Mouse (Mus musculus) heart, postnatal 14 days (tissue): Measurements from ENCODE around the gene Mcpt4. TPM values are rescaled to one million over a fixed set of nuclear protein-coding genes. Genes with fewer than 3 reads are reported as not detected.
"Not testable (repeated sequence)": the region's sequence is repeated elsewhere in the genome, so short reads cannot be mapped to it uniquely, and the experiment has no call there.

Experiments used
- DNase-seq, 2 experiments: peaks; one replicate each; pipeline ENCODE4 v3.0.0; 2021 to 2022
- intact Hi-C: fragments of 180-260 bp; cut with DNase I; formaldehyde crosslinking; loops from one replicate; pipeline ENCODE4 v1.15.1; 2025
- long read RNA-seq, 2 experiments: library from polyadenylated mRNA; stranded (forward); transcript quantifications; one replicate each; pipeline ENCODE4 v2.0.0; 2021
- total RNA-seq, 2 experiments: library from RNA; stranded (reverse); gene quantifications; 2 replicates each; pipeline ENCODE4 v1.2.3; 2021

Mcpt4 gene
- total RNA-seq = 1 to 10 TPM; 2.8 to 3.2 TPM
- long read RNA-seq, experiment 1 = 0 reads
- long read RNA-seq, experiment 2, partial matches to known transcripts = 0 of 1 reads
- long read RNA-seq, experiment 2, other reads (novel, unspliced or antisense) = 0 of 1 reads

DNA sequence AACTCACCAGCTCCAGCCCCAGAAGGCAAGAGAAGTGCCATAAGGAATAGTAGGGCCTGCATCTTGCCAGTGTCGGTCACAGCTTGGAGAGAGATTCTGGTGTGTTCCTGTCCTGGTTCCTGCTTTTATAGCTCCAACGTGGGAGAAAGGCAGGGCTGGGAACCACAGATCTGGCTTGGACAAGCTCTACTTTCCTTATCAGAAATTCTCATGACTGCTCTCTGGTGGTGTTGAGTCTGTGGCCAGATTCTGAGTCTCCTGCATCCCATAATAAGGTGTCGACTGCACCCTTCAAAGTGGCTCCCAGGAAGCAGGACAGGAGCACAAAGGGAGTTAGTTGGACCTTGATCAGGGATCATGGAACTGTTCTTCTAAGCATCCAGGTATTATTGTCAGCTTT, at the start of gene Mcpt4:
Gene Mcpt4 (minus strand): TSS at position 101 of the 400 bp plus-strand sequence.
- DNase-seq, intact Hi-C loops: not testable (repeated sequence)

DNA sequence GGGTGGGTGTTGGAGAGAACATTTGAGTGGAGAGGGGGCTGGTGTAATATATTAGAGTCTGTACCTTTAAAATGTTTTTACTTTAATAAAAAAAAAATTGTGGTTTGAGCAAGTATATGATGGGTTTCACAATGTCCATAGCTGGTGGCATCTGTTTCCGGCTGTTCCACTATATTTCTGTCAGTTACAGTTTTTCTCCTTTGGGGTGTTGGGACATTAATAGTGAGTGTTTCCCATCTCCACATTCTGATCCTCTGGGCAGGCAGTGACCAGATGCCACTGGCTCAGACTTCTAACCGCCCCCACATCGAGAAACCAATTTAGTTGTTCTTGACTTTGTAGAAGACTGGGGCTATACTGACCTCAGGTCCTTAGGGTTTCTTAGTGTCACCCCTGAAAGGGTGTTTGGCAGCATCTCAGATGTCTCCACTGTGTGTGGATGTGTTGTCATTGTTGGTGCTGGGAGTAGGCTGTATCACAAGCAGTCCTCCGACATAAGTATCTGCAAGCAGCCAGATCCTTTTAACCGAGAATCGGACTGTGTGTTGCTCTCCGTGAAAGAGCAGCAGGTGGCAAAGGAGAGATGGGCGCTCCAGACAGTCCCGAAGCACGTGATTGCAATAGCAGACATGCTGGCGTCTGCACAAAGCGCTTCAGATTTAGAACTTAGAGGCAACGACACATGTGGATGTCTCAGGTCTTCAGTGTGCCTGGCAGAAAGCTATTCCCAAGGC, 43.5 kb upstream of the Mcpt4 start:
- intact Hi-C loops = no loop called here
- no peak for DNase-seq

DNA sequence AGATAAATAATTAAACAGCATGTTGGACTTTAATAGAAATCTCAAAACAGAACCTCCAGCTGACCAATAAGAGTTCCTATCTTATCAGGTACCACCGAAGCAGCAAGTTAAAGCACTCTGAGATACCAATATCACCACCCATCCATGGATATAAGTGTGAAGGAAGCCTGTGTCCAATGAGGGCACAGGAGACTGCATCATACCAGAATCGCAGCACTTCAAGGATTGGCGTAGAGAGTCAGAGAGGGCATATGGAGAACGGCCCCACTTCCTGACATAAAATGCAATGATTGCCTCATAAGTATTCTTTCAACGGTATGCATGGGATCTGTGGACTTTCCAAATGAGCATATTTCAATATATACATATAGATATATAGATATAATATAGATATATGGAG, 42.9 kb upstream of the Mcpt4 start:
- intact Hi-C loops = no loop called here
- DNase-seq = no peak

DNA sequence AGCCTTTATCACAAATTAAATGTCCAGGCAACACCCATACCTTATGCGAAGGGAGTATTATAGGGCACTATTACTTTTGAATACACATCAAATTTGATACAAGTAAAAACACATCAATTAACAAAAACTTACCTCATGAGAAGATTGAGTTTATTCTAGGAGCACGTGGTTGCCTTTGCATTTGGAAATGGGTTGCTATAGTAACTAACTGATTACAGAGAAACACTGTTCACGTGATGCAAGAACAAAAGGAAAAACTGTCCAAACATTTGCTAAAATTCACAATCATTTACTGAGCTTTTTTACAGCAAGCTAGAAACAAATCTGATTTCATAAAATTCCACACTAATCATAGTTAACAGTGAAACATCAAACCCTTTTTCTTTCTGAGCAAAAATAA, 41.3 kb upstream of the Mcpt4 start:
- DNase-seq = no peak
- intact Hi-C loops = no loop called here

DNA sequence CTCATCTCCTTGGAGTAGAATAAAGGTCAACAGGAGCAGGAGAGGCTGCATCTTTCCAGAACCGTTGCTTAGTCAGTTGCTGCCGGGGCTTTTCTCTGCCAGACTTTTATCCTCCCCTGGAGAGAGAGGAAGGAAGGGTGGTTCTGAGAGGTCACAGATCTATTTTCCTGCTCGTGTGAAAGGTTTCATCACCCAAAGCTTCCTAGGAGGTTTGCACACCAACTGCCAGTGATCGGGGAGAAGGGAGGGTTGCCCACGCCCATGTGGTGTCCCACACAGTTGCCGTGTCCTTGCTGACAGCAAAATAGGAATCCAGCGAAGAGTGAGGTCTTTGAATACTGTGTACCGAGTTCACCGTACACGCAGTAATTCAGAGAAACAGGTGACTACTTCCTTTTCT, 40.3 kb upstream of the Mcpt4 start, which contains the start of gene Ctsg:
Gene Ctsg (minus strand): TSS at position 189 of the 400 bp plus-strand sequence.
- intact Hi-C loops = no loop called here
- no peak for DNase-seq

DNA sequence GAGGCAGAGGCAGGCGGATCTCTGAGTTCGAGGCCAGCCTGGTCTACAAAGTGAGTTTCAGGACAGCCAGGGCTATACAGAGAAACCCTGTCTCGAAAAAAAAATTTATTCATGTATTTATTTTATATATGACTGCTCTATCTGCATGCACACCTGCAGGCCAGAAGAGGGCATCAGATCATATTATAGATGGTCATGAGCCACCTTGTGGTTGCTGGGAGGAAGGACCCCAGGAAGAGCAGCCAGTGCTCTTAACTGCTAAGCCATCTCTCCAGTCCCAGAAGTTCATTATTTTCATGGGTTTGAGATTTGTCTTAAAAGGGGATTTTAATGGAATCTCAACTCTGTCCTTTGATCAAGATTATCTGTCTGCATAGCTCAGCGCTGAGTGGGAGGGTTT, 36.8 kb upstream of the Mcpt4 start:
- intact Hi-C loops = no loop called here
- no peak for DNase-seq

DNA sequence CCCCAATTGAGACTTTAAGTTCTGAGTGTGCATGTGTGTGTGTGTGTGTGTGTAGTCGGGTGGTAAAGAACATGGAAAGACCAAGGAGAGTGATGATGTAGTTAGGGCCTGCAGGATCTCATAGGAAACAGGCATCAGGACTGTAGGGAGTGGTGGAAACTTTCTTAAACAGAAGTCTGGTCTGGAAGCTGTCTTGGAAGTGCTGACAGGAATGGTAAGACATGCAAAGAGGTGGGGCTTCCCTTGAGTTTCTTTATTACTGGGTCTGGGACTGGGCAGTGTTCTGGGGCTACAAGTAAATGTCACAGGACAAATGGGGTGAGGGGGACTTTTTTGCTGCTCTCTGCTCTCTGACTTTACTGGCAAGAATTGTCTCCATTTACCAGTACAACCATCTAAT, 35.5 kb upstream of the Mcpt4 start:
- intact Hi-C loops = no loop called here

DNA sequence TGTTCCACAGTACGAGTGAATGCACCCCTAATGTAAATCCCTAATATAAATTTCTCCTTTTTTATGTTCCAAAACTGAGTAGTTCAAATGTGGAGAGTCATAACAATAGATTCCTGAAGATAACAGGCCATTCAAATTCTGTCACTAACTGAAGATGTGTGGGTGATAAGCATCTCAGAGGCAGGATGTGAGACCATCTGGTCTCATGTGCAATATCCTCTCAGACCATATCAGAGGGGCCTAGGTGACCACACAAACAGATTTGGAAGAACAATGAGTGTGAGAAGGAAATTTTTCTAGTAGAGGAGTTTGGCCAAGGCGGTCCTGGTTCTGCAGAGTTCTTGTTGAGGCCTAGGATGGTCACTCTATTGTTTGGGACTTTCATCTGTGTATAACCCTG, 31.2 kb upstream of the Mcpt4 start:
- intact Hi-C loops = no loop called here
- DNase-seq = no peak

More for the DNA sequence above, 35.5 kb upstream of the Mcpt4 start:
- DNase-seq = no peak

DNA sequence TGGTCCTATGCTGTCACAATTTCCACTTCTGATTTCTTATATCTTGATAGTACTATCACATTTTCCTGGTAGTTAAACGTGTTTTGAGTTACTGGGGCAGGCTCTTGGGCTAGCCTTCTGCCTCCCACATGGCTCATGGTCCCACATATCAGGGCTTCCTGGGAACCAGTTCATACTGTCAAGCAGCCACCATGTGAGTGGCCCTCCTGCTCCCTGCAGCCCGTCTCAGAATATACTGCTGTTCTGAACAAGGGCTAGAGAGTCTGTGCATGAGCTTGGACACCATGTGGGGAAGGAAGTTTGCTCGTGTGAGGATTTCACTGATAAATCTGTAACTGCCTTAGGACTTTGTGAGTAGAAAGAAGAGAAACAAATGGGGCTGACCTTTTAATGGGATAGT, 24.6 kb upstream of the Mcpt4 start:
- no peak for DNase-seq
- intact Hi-C loops = no loop called here

DNA sequence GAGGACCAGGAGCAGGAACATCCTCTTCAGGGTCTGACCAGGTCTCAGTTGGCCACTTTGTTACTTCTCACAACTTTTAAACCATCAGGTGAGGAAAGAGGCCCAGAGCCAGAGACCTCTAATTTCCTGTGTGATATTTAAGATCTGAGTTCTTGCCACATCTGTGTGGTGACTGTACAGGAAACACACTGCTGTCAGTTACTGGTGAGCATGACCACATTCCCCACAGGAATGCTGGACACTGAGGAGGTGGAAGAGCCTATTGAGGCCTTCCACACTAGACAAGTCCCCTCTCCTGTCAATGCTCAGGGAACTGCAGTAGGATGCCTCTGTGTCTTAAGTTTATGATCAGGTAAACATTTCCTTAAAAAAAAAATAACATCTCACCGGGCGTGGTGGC, 23.1 kb upstream of the Mcpt4 start, which contains the start of gene Mcpt8:
Gene Mcpt8 (minus strand): TSS at position 107 of the 400 bp plus-strand sequence.
- intact Hi-C loops = no loop called here
- DNase-seq = no peak

DNA sequence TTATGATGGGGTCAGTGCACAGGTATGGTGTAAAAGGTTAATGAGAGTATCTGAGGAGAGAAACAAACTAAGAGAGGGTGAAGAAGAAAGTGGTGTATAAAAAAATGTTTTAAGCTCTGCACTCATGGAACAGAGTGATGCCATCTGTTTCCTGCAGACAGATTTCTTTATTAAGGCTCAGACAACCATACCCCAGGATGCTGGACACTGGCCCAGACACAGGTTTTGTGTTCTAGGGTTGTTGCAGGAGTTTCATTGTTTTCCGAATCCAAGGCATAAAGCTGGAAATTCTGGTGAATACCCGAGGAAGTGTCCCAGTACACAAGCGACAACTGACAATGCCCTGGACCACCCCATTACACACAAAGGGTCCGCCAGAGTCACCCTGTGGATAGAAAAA, 19.9 kb upstream of the Mcpt4 start:
- intact Hi-C loops = no loop called here

DNA sequence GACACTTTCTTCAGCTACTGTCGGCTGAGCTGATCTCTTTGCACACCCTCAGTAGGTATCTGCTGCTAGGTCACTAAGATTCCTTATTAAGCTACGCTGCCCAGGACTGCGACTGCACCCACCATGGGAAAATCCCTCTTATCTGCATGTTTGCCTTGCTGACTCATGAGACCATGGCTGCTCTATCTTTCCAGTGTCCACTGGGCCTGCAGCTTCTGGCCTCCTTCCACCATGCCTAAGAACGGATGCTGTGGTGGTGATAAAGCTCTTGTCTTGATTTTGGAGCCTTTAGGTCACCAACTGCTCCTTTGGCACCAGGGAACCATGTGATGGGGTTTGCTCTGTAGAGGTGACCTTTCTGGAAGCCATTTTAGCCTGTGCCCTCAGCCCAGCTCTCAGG, 4.4 kb downstream of the Mcpt4 start:
- intact Hi-C loops = no loop called here

More for the DNA sequence above, 19.9 kb upstream of the Mcpt4 start:
- no peak for DNase-seq

DNA sequence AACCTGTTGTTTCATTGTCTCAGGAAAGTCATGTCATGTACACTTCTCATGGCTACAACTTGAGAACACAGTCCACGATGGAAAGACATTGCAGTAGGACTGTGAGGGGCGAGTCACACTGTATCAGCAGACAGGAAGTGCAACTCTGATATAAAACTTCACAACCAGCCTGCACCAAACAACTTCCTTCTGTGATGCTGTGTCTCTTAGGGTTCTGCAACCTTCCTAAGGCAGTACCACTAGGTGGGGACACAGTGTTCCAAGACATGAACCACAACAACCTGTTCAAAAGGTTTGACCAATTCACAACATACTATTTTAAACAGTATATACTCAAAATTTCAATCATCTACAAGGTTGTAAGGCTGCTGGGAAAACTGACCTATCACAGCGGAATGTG, 6.7 kb downstream of the Mcpt4 start:
- no peak for DNase-seq
- intact Hi-C loops = no loop called here

More for the DNA sequence above, 4.4 kb downstream of the Mcpt4 start:
- DNase-seq = no peak

DNA sequence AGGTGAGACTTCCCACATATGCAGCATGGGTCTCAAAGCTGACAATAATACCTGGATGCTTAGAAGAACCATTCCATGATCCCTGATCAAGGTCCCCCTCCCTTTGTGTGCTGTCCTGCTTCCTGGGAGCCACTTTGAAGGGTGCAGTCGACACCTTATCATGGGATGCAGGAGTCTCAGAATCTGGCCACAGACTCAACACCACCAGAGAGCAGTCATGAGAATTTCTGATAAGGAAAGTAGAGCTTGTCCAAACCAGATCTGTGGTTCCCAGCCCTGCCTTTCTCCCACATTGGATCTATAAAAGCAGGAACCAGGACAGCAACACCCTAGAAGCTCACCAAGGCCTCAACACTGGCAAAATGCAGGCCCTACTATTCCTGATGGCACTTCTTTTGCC, 20.3 kb downstream of the Mcpt4 start, which contains the start of gene Mcpt2:
Gene Mcpt2 (plus strand): TSS at position 250 of the 400 bp plus-strand sequence.
- DNase-seq, intact Hi-C loops: not testable (repeated sequence)

DNA sequence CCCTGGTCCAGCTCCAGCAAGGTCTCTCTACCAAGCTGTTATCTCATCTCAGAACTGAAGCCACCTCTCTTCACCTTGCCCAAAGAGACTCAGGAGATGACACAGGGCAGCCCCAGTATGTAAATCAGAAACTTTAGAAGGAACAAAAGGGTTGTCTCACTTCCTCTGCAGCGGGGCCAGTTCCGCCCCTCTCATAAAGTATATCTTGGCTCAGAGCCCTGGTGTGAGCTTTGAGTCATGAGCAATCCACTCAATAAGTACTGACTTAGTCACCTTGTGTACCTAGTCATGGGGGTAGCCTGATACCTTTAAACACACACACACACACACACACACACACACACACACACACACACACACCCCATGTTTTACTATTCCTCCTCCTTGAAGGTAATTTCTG, 27.7 kb downstream of the Mcpt4 start:
- intact Hi-C loops = no loop called here
- no peak for DNase-seq

DNA sequence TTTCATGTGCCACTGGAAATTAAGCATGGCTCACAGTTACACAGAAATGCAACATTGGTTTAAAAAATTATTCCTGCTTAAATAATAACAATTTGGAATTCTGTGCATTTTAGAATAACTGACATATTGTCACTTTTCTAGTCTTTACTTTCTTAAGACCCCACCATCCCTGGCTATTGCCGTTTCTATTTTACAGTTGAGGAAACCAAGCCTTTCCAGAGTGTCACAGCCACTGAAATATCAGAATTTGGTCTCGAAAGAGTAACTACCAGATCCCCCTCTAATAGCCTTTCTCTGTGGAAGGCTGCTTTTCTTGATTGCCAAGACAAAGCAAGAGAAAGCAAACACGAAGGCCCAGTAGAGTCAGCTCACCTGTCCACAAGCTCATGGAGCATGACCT, 31.7 kb downstream of the Mcpt4 start, which contains the start of gene Mcpt9:
Gene Mcpt9 (minus strand): TSS at position 101 of the 400 bp plus-strand sequence.
- DNase-seq, intact Hi-C loops: not testable (repeated sequence)

DNA sequence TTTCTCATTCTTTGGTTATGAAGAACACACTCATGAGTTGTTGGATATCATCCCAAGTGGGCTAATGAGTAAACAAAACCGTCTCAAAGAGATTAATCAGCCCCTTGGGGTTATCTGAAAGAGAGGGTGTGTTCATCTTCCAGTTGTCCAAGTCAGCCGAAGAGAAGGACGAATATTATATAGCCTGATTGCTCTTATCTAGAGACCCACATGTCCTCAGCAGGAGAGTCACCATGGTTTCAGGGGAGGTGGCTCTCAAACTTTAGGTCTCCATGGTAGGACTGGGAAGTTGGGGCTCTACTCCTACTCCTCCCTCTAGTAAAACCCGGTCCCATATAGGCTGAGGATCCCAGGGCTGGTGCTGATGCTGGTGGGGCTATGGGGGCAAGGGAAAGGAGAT, 40.8 kb downstream of the Mcpt4 start:
- DNase-seq, intact Hi-C loops: not testable (repeated sequence)

DNA sequence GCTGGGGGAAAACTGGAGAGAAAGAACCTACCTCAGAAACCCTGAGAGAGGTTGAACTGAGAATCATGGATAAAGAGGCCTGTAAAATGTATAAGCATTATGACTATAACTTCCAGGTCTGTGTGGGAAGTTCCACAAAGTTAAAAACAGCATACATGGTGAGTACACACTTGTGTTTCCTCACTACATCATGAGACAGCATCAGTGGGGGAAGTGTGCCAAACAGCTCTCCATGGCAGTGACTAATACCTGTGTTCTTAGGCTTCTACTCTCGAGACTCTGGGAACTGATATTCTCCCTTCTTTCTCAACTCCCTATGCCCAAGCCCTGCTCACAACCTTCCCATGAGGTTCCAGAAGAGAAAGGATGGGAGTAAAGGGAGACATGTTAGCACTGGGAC, 42.7 kb downstream of the Mcpt4 start:
- DNase-seq = no peak
- intact Hi-C loops = no loop called here

DNA sequence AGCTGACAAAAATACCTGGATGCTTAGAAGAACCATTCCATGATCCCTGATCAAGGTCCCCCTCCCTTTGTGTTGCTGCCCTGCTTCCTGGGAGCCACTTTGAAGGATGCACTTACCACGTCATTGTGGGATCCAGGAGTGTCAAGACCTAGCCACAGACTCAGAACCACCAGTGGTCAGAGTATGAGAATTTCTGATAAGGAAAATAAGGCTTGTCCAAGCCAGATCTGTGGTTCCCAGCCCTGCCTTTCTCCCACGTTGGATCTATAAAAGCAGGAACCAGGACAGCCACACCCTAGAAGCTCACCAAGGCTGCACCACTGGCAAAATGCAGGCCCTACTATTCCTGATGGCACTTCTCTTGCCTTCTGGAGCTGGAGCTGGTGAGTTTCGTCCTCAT, 44.4 kb downstream of the Mcpt4 start, which contains the start of gene Mcpt1:
Gene Mcpt1 (plus strand): TSS at position 301 of the 400 bp plus-strand sequence.
- DNase-seq, intact Hi-C loops: not testable (repeated sequence)

DNA sequence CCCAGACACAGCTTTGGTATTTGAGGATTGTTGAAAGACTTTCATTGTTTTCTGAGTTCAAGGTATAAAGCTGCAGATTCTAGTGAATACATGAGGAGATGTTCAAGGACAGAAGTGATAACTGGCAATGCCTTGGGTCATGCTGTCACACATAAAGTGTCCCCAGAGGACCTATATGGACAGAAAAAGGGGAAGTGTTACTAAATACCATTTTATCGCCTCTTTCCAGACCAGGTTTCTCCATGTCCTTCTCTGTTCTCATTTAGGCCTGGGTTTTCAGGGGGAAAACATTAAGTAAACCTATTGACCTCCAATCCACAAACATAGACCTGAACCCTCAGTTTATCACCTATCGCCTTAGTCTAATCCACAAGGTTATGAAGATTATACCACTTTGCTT, 48.2 kb downstream of the Mcpt4 start:
- no peak for DNase-seq
- intact Hi-C loops = no loop called here

DNA sequence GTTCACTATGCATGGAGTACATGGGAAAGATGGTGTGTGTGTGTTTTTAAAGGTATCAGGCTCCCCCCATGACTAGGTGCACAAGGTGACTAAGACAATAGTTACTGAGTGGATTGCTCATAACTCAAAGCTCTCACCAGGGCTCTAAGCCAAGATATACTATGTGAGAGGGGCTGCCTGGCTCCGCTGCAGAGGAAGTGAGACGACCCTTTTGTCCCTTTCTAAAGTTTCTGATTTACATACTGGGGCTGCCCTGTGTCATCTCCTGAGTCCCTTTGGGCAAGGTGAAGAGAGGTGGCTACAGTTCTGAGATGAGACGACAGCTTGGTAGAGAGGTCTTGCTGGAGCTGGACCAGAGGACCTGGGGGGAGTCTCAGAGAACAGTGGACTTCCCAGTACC, 49.0 kb downstream of the Mcpt4 start:
- intact Hi-C loops = no loop called here

More for the DNA sequence above, 49.0 kb downstream of the Mcpt4 start:
- DNase-seq = no peak
